Mouse (Mus musculus) olfactory bulb, adult 2 months (tissue): ENCODE results near the gene Gm33543. TPM values are rescaled to one million over a fixed set of nuclear protein-coding genes. Genes with fewer than 3 reads are reported as not detected.

ENCODE experiments used
- H3K27ac ChIP-seq: fragments of 200-500 bp; 2 replicates; pipeline ENCODE4 v1.5.1; 2012; ENCODE audit warnings: low read depth, low read length; ENCODE audit not compliant: insufficient read depth
- H3K4me1 ChIP-seq: fragments of 200-500 bp; 2 replicates; pipeline ENCODE4 v1.6.1; 2012; ENCODE audit warnings: low read length; ENCODE audit not compliant: control insufficient read depth, insufficient read depth
- H3K4me3 ChIP-seq: fragments of 200-500 bp; 2 replicates; pipeline ENCODE4 v1.5.1; 2012; ENCODE audit warnings: mild to moderate bottlenecking, low read depth, low read length, moderate library complexity; ENCODE audit not compliant: insufficient read depth
- CTCF ChIP-seq: fragments of 200-500 bp; IDR thresholded peaks from 2 replicates; pipeline ENCODE4 v1.5.1; 2012; ENCODE audit warnings: low read depth, mild to moderate bottlenecking, low read length, moderate library complexity; ENCODE audit not compliant: insufficient read depth
- POLR2A ChIP-seq: fragments of 200-500 bp; IDR thresholded peaks from 2 replicates; pipeline ENCODE4 v1.6.1; 2012; ENCODE audit warnings: mild to moderate bottlenecking, low read depth, low read length, moderate library complexity; ENCODE audit not compliant: insufficient read depth
- WGBS: fragments of 180-500 bp; shearing (Covaris S2); methylation state at CpG from one replicate; pipeline ENCODE4 v1.1.7; 2018; 5-methylcytosine and 5-hydroxymethylcytosine counted together
- polyA plus RNA-seq: library from polyadenylated mRNA; stranded (reverse); fragments of >200 nt; gene quantifications from 2 replicates; pipeline ENCODE4 v1.2.4, GENCODE M21; 2012; ENCODE audit warnings: low replicate concordance; ENCODE audit not compliant: missing spikeins, insufficient read depth, insufficient read length

Gm33543 gene
- polyA plus RNA-seq, 1 experiment: not detected

DNA sequence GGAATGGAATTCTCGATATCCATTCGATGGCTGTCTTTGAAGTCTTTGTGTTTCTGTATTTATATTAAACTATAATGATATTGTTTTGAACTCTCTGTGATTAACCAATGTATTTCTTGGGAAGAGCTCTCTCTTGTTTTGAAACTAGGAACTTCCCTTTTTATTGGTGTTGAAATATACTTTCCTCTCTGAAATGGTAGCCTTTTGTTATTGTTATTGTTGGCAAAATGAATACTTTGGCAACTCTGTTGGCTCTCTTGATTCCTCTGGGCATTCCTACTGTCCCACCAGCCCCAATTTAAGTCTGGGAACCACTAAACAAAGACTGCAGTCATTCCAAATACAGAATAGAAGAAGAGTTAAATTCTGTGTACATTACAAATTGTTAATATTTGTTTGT, 24.9 kb upstream of the Gm33543 start:
- Histone ChIP-seq H3K27ac (no peak overlapping the region), H3K4me3 (no peak overlapping the region), H3K4me1 (no peaks in the 10 kb centered on the region)
- WGBS: 89% methylated on average over 2 of the region's 2 CpGs
- TF ChIP-seq POLR2A (no peak), CTCF (no peak)

DNA sequence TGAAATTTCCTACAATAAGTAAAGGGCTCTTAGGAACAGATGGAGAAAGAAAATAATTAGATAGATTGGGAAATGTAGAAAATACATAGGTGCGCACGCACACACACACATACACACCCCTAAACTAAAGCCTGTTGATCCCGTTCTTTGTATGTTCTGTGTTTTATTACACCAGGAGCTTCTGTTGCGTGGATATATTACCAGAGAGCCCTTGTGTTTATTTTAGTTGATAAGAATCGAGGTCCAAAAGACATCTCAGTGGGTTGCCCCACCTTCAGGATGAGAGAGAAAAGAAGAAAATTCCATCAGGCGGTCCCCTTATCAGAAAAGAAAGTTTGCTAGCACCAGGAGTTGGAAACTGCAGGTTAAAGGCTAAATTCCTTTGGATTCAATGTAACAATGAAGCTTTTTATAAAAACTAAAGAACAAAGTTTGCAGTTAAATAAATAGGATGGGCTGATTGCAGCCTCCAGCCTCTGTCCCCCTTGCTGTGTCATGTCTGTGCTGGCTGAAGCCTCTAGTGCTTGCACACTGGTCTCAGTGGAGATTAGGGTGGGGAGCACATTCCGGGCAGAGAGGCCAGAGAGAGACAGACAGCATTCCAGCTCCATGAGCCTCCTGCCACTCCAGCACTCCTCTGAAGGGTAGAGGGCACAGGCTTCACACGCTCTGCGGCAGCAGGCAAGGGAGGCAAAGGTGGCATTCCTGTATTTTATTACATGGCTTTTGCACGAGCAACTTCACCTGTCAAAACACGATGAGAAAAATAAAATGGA, 21.8 kb upstream of the Gm33543 start:
- WGBS: 78% methylated on average over 11 of the region's 11 CpGs
- no peak overlapping the region for H3K27ac ChIP-seq
- TF ChIP-seq POLR2A (no peak), CTCF (no peak)

DNA sequence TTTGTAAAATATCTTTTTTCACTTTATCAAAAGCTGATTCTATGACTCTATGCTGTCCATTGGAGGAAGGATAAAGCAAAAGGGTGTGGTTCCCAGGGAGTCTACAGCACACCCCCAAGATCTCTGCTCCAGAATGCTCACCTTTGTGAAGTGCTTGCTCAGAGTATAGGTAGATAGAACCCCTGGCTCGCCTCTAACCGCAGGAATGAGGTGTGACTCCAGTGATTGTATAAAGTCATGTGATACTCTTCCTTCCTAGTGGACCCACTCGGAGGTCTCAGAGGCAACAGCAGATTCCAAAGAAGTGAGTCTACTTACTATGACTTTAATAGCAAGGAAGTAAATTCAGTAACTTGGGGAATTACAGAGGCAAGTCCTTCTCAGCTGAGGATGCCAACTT, 19.9 kb upstream of the Gm33543 start:
- TF ChIP-seq POLR2A (no peak), CTCF (no peak)
- no peak overlapping the region for H3K27ac ChIP-seq
- H3K4me3 ChIP-seq: no peak overlapping the region
- H3K4me1 ChIP-seq: no peaks in the 10 kb centered on the region
- WGBS: 85% methylated on average over 3 of the region's 3 CpGs

More for the DNA sequence above, 21.8 kb upstream of the Gm33543 start:
- H3K4me1 ChIP-seq: no peaks in the 10 kb centered on the region
- no peak overlapping the region for H3K4me3 ChIP-seq

DNA sequence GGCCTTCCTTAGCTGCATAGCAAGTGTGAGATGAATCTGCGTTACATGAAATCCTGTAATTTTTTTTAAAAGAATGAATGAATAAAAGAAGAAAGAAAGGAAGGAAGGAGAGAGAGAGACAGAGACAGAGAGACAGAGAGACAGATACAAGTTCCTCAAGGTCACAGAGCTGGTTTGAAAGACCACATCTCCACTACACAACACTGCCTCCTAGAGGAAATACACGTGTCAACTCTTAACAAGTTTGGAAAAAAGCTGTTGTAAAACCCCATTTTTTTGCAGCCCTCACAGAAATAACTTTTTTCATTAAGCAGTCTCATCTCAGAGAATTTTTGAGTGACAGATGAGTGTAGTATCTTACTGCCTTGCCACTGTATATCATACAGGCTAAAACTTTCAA, 15.4 kb upstream of the Gm33543 start:
- H3K4me1 ChIP-seq: no peaks in the 10 kb centered on the region
- WGBS: 57% methylated on average over 2 of the region's 2 CpGs
- TF ChIP-seq CTCF: no peak
- H3K27ac ChIP-seq: no peak overlapping the region
- H3K4me3 ChIP-seq: no peak overlapping the region

DNA sequence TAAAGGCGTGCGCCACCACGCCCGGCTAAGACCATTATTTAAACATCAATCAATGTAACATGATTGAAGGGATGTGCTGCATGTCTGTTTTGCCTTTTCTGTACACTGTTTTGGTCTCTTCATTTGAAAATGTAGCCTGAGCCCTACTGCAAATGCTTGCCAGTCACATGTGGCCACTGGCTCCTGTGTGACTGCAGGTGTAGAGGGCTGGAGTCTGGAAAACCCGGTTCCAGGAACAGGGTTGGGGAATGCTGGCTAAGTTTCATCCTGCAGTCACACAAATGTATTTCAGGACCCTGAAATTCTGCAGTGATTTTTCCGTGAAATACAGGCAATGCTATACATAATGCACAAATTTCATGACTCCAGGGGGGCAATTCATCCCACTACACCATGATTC, 12.7 kb upstream of the Gm33543 start:
- no peaks in the 10 kb centered on the region for H3K4me1 ChIP-seq
- TF ChIP-seq POLR2A (no peak), CTCF (no peak)
- WGBS: 93% methylated on average over 6 of the region's 6 CpGs
- no peak overlapping the region for H3K27ac ChIP-seq
- no peak overlapping the region for H3K4me3 ChIP-seq

DNA sequence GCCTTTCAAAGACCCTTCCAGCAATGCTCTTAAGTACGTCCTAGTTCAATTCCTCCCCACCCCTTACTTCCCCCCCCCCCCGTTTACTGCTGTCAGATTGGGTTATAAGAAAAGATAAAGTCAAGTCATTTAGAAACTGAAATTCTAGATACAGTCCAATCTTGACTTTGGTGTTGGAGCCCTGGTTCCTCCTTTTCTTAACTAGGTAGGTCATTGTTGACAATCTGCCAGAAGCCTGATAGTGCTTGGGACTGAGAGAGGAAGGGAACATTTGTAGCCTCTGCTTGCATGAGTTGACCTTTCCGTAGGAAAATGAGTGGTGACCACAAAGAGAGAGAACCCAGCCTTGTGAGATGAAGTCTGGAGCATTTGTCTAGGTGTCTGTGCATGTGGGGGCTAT, 7.8 kb upstream of the Gm33543 start:
- Histone ChIP-seq H3K27ac (no peak overlapping the region), H3K4me3 (no peak overlapping the region), H3K4me1 (no peaks in the 10 kb centered on the region)
- TF ChIP-seq POLR2A (no peak), CTCF (no peak)
- WGBS: 91% methylated on average over 3 of the region's 3 CpGs

DNA sequence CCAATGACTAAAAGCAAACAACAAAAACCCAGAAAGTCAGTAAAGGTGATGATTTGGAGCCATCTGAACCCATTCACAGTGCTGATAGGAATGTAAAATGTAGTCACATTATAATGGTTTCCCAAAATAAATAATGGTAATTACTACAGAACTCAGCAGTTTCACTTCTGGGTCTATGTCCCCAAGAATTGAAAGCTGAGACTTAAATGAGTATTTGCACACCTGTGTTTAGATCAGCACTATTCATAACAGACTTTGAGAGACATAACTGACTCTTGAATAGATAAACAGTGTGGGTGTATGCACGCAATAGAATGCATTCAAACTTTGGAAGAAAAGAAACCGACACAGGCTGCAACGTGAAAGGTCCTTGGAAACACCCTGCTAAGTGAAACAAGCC, 4.0 kb upstream of the Gm33543 start:
- no peak for TF ChIP-seq POLR2A
- no peak for TF ChIP-seq CTCF
- no peaks in the 10 kb centered on the region for H3K4me1 ChIP-seq
- no peak overlapping the region for H3K27ac ChIP-seq
- H3K4me3 ChIP-seq: no peak overlapping the region
- WGBS: 42% methylated on average over 3 of the region's 3 CpGs

DNA sequence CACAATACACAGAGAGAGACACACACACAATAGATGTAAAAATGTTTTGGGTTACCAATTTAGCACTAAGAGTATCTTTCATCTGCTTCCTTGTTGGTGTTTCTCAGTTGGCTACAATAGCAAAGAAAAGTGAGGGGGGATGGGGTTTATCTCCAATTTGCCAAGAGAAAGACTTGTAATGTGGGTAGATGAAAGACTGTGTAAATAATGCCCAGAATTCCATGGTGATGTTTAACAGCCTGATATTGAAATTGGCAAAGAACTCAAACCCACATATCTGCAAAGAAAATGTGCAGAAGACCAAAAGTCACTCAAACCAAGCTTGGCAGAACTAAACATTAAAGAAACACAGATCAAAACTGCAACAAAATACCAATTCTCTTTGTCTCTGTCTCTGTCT, 3.6 kb upstream of the Gm33543 start:
- no peaks in the 10 kb centered on the region for H3K4me1 ChIP-seq
- H3K4me3 ChIP-seq: no peak overlapping the region
- TF ChIP-seq CTCF (no peak), POLR2A (no peak)
- no peak overlapping the region for H3K27ac ChIP-seq

DNA sequence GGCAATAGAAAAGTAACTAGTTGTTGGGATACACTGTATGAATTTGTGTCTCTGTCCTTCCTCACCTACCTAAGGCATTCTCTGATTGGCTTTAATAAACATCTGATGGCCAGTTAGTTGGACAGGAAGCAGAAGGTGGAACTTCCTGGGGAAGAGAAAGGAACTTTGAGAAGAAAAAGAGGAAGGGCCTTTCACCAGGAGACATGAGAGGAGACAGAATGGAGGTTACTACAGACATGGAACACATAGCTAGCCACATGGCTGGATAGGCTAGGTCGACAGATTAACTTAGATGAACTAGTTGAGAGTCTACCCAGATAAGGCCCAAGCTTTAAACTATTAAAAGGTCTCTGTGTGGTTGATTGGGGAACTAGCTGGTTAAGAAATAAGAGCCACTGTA, 1.1 kb upstream of the Gm33543 start:
- H3K4me3 ChIP-seq: no peak overlapping the region
- WGBS: 83% methylated on average over 1 of the region's 1 CpGs
- H3K27ac ChIP-seq: no peak overlapping the region
- H3K4me1 ChIP-seq: no peaks in the 10 kb centered on the region
- TF ChIP-seq CTCF: no peak
- no peak for TF ChIP-seq POLR2A

DNA sequence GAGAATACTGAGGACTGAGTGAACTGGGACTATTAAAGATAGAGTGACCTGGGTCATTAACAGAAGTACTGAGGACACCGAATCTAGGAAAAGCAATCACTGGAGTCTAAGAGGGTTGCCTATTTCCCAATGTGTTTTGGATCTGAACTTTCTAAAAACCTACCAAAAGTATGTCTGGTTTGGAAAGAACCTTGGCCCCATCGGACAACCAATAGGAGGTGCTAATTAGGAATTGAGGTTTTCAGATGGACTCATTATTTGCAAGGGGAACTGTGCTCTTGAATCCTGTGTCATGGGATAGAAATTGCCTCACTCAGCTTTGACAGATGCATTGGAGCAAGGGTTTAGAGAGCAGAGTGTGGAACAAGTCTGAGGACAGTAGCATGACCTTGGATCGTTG, 1.5 kb downstream of the Gm33543 start:
- Histone ChIP-seq H3K4me3 (no peak overlapping the region), H3K4me1 (no peaks in the 10 kb centered on the region), H3K27ac (no peak overlapping the region)
- 95% methylated on average over 3 of the region's 3 CpGs for WGBS
- TF ChIP-seq POLR2A (no peak), CTCF (no peak)
